Mouse (Mus musculus) liver, adult 2 months (tissue): ENCODE data around the gene Cldn20.

Source experiments
- CTCF ChIP-seq: fragments of 200-500 bp; IDR thresholded peaks from 2 replicates; pipeline ENCODE4 v1.5.1; 2011; ENCODE audit warnings: low read depth, low read length, control low read depth
- POLR2A ChIP-seq: fragments of 200-500 bp; IDR thresholded peaks from 2 replicates; pipeline ENCODE4 v1.6.1; 2011; ENCODE audit warnings: low read length, control low read depth; ENCODE audit not compliant: insufficient read depth; ENCODE audit errors: extremely low read depth

DNA sequence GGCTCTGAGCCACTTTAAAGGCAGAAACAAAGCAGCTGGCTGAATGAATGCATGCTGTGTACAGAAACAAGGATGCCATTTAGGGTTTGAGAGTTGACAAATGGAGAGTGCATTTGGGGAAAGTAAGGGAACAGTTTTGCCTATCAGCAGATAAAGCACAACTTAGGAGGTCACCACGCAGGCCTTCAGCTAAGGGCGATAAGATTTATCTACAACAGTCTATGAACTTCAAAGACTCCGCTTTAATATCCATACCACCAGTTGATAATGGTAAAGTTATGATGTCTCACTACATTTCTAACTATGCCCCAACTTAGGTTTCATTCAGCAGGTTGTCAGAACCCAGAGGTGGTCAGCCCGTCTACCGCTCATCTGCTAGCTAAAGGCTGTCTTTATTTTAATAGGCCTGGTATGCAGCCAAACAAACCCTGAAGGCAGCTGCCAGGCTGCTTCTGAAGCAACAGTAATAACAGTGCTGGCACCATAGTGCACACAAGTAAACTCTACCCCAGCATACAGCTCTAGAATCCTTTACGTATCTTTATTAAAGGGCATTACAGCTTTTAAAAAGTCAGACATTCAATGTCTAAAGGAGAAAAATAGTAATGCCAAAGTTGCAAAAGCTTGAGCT lies 4.4 kb upstream of the Cldn20 start:
- TF ChIP-seq POLR2A, result no peak
- no peak for TF ChIP-seq CTCF
